Mouse (Mus musculus) induced T-regulatory cell, adult 2 months (primary cell): ENCODE data around the gene Il13ra2.
"Not testable (repeated sequence)": the region's sequence is repeated elsewhere in the genome, so short reads cannot be mapped to it uniquely, and the experiment has no call there.

Experiments used
- DNase-seq: peaks from one replicate; pipeline ENCODE4 v3.0.0-alpha.2; 2012; ENCODE audit warnings: low read depth

Il13ra2 gene

DNA sequence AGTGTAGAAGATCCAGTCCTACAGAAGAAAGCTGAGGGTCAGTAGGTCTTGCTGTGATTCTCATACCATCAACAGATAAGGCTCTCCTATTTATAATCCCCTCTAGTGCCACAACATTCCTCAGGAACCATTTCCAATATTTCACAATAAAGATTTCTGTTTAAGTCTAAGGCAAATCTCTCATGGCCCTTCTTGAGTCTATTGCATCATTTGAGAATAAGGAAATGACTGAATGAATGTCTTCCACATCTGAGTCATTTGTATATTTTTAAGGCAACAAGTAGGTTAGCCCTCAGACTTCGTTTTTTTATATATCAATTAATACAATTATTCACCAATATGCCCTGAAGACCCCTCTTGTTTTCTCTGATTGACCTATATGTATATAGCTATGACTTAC, at the start of gene Il13ra2:
TSS of gene Il13ra2 (minus strand) at position 64 of the 400 bp plus-strand sequence.
- DNase-seq, result no peak

DNA sequence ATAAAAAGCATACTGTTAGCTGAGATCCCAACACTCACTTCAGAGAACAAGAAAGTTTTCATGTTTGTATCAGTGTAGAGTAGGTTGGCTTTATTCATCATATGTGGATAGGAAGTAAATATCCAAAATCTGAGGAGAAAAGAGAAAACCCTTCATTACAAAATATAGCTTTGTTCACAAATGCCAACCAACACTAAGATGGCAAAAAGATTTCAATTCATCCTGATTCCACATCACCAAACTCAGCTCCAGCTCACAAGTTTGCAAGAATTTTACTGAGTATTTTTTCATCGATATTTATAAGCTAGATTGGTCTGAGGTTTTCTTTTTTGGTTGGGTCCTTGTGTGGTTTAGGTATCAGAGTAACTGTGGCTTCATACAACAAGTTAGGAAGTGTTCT, 24.6 kb upstream of the Il13ra2 start, which contains the start of gene Vmn1r239-ps:
TSS of gene Vmn1r239-ps (minus strand) at position 101 of the 400 bp plus-strand sequence.
- DNase-seq, result not testable (repeated sequence)

DNA sequence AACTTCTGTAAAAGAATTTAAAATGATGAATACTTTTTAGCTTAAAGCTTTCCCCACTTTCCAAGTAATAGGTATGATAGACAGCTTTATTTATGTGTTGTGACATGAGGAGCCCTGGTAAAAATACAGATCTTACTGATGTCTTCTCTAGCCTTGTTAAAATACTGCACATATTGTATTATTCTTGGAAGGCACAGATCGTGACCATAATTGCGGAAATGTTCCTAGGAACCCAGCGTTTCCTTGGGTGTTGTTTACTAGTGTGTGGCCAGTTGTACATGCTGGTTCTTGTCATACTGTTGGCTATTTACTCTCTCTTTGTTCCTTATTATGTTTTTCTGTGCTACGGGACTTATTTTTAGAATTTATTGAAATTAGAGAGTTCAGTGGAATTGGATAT, 14.4 kb upstream of the Il13ra2 start:
- no peak for DNase-seq

DNA sequence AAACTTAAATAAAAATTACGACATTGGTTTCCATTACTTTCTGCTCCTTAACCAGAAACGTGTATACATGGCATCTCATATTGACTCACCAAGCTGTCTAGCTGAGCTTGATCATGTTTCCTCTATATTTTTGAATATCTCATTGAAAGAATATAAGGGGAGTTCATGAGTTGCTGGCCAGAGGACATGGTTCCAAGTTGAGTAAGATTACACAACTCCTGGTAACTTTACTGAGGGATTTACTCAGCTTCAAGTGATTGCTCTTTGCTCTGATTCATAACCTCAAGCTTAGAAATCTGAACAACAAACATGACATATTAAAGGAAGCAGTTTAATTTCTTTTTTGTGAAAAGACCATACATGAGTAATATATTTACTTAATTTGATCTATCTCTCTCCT, 6.4 kb upstream of the Il13ra2 start:
- no peak for DNase-seq

DNA sequence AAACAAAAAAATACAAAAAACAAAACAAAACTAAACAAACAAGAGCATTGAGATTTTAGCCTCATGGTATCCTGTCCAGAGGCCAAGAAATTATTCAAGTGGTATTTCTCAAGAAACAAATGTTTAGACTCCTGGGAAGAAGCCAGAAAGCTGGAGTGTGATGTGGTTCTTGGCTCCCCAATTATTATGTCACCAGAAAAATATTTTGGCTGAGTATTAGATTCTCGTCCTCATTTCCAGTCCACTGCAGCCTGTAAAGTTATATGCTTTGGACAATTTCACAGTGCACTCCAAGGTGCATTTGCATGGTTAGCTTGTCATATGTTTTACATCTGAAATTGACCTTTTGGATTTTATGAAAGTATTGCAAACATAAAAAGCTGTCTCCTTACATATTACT, 761 bp upstream of the Il13ra2 start:
- DNase-seq, result no peak

DNA sequence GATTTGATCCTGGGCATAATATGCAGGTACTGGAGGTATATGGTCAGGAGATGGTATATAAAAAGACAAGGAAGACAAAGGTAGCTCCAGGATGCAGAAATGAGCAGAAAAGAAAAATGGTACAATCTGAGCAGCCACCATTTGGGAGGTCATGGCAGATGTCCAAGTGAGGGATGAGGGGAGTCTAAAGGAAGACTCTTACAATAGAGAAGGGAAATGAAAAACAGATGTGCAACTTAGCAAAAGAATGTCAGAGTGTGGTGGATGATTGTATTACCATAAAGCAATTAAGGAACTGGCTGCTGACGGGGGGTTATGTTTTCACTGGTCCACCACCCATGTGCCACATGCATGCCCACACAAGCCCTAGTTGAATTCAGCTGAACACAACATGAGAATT, 35.5 kb downstream of the Il13ra2 start:
- no peak for DNase-seq

DNA sequence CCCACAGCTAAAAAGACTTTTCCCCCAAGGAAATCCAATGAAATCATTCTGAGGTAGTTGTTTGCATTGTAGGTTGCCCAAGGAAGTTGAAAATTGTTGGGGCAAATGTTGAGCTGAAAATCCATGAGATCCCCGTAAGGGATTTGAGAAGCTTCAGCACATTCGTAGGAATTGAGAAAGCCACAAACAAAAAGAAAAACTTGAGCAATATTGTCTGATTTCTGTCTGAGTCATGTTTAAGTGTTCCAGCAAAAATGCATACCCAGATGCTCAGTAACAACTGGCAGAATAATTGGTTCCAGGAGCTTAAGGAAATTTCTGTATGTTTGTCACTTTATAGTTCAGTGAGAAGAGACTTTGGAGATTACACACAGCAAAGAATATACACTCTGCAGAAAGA, 79.8 kb downstream of the Il13ra2 start:
- no peak for DNase-seq
